ENCODE assay signal across 8 mouse cellular contexts in genomic region chr6:70790034-70790650, GRCm38 (mm10). TPM values are rescaled to one million over a fixed set of nuclear protein-coding genes. Genes with fewer than 3 reads are reported as not detected.
DNase-seq lines count a peak whose midpoint lies in the region; ATAC-seq lines count a peak whose summit lies in the region.

No protein-coding gene starts in this region.

- no peak for ATAC-seq in embryonic facial prominence, embryonic 12.5 days (ENCODE audit: insufficient number of reproducible peaks, insufficient read depth, low FRiP score, low TSS enrichment)
- no peak for ATAC-seq in hindbrain, embryonic 16.5 days
- peak; percentile 18; the same call in 1 of the 2 replicates for ATAC-seq in megakaryocyte, adult 5-6 weeks (ENCODE audit: poor library complexity, severe bottlenecking)
- ATAC-seq in monocyte, adult 5-6 weeks (replicated peaks; ENCODE audit: insufficient number of reproducible peaks, low FRiP score, low TSS enrichment, poor library complexity, severe bottlenecking): no peak

- H3K4me3 ChIP-seq in embryonic facial prominence, embryonic 12.5 days: no peak overlapping the region
- H3K4me3 ChIP-seq in hindbrain, embryonic 16.5 days (ENCODE audit: low read length): no peak overlapping the region

- H3K9me3 ChIP-seq in embryonic facial prominence, embryonic 12.5 days: no peaks in the 10 kb centered on the region
- no peaks in the 10 kb centered on the region for H3K9me3 ChIP-seq in hindbrain, embryonic 16.5 days (ENCODE audit: control insufficient read depth, low read length)

- H3K4me1 ChIP-seq in embryonic facial prominence, embryonic 12.5 days: peaks cover 22% of the 10 kb centered on the region
- peaks cover 22% of the 10 kb centered on the region for H3K4me1 ChIP-seq in hindbrain, embryonic 16.5 days (ENCODE audit: control insufficient read depth, insufficient read depth, low read depth, low read length)

- H3K4me2 ChIP-seq in embryonic facial prominence, embryonic 12.5 days (replicated peaks): peak overlapping the region; percentile 87
- peak overlapping the region; percentile 93 for H3K4me2 ChIP-seq in hindbrain, embryonic 16.5 days (ENCODE audit: low read length)

- no peaks in the 10 kb centered on the region for H3K27me3 ChIP-seq in embryonic facial prominence, embryonic 12.5 days
- no peaks in the 10 kb centered on the region for H3K27me3 ChIP-seq in hindbrain, embryonic 16.5 days (replicated peaks; ENCODE audit: control insufficient read depth, insufficient read depth, low read length)

- no peak overlapping the region for H3K27ac ChIP-seq in embryonic facial prominence, embryonic 12.5 days
- H3K27ac ChIP-seq in hindbrain, embryonic 16.5 days (ENCODE audit: low read depth, low read length): no peak overlapping the region

- H3K9ac ChIP-seq in embryonic facial prominence, embryonic 12.5 days: no peak overlapping the region
- 0 out of 2 replicates have a peak overlapping the region, but pooled peaks have one; percentile 22 for H3K9ac ChIP-seq in hindbrain, embryonic 16.5 days (ENCODE audit: low read depth, low read length)

- DNase-seq in MEL-GATA-1-ER (ENCODE audit: extremely low read depth, low read depth): peak; percentile 51
- no peak for DNase-seq in left cerebral cortex, adult 9 months (ENCODE audit: low spot score in 2 of 2)
- DNase-seq in retina, postnatal 1 day: no peak
- no peak for DNase-seq in embryo, embryonic 11 days

- H3K36me3 ChIP-seq in embryonic facial prominence, embryonic 12.5 days: 0 out of 2 replicates have a peak, but pooled peaks cover 8% of the 10 kb centered on the region
- no peaks in the 10 kb centered on the region for H3K36me3 ChIP-seq in hindbrain, embryonic 16.5 days (ENCODE audit: control insufficient read depth, insufficient read depth, low read length)

- WGBS in embryonic facial prominence, embryonic 12.5 days: 71% methylated on average over 9 of the region's 9 CpGs
- 87% methylated on average over 9 of the region's 9 CpGs for WGBS in hindbrain, embryonic 16.5 days

RNA-seq across cellular contexts. Expression of gene Rpia, which starts 1.9 kb away (rescaled TPM):
- polyA plus RNA-seq in embryonic facial prominence, embryonic 12.5 days (2016; fragmentation: Nextera tagmentation; extraction: Ambion mirVana): 3.4 and 3.5 TPM in 2 replicates
- 2.1 and 2.3 TPM in 2 replicates for polyA plus RNA-seq in hindbrain, embryonic 16.5 days (2015; fragmentation: Nextera tagmentation; extraction: Ambion mirVana)
- 50.7 and 58.2 TPM in 2 replicates for total RNA-seq in megakaryocyte, adult 5-6 weeks (2015)
- total RNA-seq in megakaryocyte, adult 5-6 weeks (2017): 118 and 119 TPM in 2 replicates
- 52.8 to 74.0 TPM (median 63.0 TPM) in 3 replicates for total RNA-seq in monocyte, adult 5-6 weeks (2017)

RNA-seq across cellular contexts. Expression of gene Eif2ak3, which starts 54.2 kb away (rescaled TPM):
- 12.8 and 13.5 TPM in 2 replicates for polyA plus RNA-seq in embryonic facial prominence, embryonic 12.5 days (2016; fragmentation: Nextera tagmentation; extraction: Ambion mirVana)
- polyA plus RNA-seq in hindbrain, embryonic 16.5 days (2015; fragmentation: Nextera tagmentation; extraction: Ambion mirVana): 10.4 and 11.8 TPM in 2 replicates
- total RNA-seq in megakaryocyte, adult 5-6 weeks (2015): 22.1 and 25.0 TPM in 2 replicates
- total RNA-seq in megakaryocyte, adult 5-6 weeks (2017): 32.5 and 38.4 TPM in 2 replicates
- 43.7 to 49.5 TPM (median 48.6 TPM) in 3 replicates for total RNA-seq in monocyte, adult 5-6 weeks (2017)
